Mouse (Mus musculus): Measurements from ENCODE around the gene Dnajb13.

DNA sequence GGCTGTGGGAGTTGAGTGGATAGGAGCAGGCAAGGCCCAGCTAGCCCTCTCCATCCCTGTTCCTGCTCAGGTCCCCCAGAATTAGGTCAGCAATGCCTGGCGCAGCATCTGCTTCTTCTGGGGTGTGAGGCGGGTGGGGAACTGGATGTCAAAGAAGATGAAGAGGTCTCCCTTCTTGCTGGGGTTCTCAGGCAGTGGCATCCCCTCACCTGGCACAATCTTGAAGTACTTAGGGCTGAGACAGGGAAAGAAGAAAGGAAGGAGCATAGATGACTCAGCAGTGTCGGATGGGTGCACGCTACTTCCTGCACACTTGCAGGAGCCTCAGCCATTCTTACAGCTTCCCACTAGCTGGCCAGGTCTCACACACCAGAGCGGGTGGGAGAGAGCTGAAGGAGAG lies 11.7 kb downstream of the Dnajb13 start:
- no peak for TF ChIP-seq CTCF (IDR thresholded peaks at IDR 0.05; ENCODE audit: borderline replicate concordance, control insufficient read depth, extremely low read depth, insufficient read depth, low read length, poor library complexity)
- TF ChIP-seq POLR2A (IDR thresholded peaks at IDR 0.05; ENCODE audit: control insufficient read depth, extremely low read depth, insufficient read depth, low read length, poor library complexity): 0 out of 2 replicates have a peak, but pooled peaks have one; percentile 44

All from thymus, adult 2 months (tissue).